Mouse (Mus musculus) WW6 (cell line): ENCODE results near the gene Prrt3.

Experiments used
- DNase-seq: peaks from one replicate; pipeline ENCODE4 v3.0.0-alpha.2; 2013; ENCODE audit warnings: low read depth, low spot score

Gene Prrt3

DNA sequence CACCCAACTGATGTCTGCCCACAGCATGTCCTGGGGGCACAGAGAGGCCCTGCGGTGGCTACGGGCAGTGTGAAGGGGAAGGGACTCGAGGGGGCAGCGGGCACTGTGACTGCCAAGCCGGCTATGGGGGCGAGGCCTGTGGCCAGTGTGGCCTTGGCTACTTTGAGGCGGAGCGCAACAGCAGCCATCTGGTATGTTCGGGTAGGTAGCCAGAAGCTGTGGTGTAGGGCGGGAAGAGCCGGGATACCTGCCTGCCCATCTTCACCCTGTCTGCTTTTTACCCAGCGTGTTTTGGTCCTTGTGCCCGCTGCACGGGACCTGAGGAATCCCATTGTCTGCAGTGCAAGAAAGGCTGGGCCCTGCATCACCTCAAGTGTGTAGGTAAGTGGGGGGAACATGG is 12.3 kb downstream of the Prrt3 start:
- DNase-seq: no peak

- no peak for DNase-seq
These were observed 14.6 kb downstream of the Prrt3 start for GRCm38 (mm10) chr6:113487125-113487576.

DNA sequence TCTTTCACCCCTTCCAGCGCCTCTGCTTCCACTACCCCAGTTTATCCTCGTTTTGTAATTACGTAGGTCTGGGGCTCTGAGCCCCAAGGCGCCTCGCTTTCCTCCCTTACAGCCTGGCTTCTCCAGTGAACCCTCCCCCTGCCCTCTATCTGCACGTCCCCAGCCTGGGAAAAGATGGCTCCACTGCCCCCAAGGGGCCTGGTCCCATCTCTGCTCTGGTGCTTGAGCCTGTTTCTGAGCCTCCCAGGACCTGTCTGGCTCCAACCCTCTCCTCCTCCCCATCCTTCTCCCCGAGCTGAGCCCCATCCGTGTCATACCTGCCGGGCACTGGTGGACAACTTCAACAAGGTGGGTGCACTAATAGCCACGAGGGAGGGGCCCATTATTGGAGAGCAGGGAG is 18.0 kb downstream of the Prrt3 start:
- no peak for DNase-seq

GRCm38 (mm10) chr6:113483100-113483615 is 18.6 kb downstream of the Prrt3 start, which contains the start of gene Creld1:
Gene Creld1, plus strand, starts transcription at chr6:113483297.
- DNase-seq: peak; percentile 100

- DNase-seq: no peak
These were observed 19.1 kb downstream of the Prrt3 start for GRCm38 (mm10) chr6:113482477-113483099.

- no peak for DNase-seq
These were observed 21.0 kb downstream of the Prrt3 start for GRCm38 (mm10) chr6:113480555-113481373.

DNA sequence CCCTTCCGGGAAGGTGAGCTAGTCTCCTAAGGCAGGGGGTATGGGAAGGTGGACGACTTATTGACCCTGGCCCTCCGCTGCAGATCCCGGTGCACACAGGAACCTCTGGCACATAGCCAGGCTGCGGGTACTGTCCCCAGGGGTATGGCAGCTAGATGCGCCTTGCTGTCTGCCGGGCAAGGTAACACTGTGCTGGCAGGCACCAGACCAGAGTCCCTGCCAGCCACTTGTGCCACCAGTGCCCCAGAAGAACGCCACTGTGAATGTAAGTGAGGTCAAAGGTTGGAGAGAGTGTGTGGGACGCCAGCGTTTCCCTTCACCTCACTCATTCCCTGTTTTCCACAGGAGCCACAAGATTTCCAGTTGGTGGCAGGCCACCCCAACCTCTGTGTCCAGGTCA is 22.8 kb downstream of the Prrt3 start:
- DNase-seq: no peak

GRCm38 (mm10) chr6:113477353-113477752 is 24.4 kb downstream of the Prrt3 start:
- no peak for DNase-seq

DNA sequence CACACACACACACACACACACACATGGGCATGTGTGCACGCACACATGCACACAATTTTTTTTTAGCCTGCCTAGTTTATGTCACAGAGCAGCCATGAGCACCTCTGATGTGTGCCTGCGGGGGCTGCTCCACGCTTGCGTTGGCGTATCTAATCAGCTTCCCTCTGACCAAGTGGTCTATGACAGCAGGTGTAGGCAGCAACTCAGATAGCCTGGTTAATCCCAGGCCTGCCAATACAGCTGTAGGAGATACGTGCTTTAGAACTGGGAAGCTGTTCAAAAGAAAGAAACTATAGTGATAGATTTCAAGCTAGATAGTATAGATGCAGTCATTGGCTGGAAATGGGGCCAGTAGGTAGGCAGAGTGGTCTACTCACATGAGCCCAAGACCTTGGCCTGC is 28.0 kb downstream of the Prrt3 start:
- no peak for DNase-seq

DNA sequence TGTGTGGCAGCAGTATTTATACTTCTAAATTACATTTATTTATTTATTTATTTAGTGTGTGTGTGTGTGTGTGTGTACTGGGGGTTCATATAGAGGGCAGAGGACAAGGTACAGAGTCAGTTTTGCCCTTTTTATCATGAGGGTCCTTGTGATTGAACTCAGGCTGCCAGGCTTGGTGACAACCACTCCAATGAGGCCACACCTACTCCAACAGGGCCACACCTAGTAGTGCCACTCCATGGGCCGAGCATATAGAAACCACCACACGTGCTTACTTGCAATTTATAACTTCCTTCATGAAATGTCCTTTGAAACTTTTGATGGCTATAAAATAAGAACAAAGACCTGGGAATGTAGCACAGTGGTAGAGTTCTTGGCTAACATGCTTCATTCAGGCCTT is 28.5 kb downstream of the Prrt3 start:
- no peak for DNase-seq

GRCm38 (mm10) chr6:113472061-113472460 is 29.7 kb downstream of the Prrt3 start:
- DNase-seq: no peak

- DNase-seq: no peak
These were observed 30.3 kb downstream of the Prrt3 start, which contains the start of gene Il17rc for GRCm38 (mm10) chr6:113471297-113471936. Gene Il17rc, plus strand, starts transcription at chr6:113471427.

- DNase-seq: no peak
These were observed 32.3 kb downstream of the Prrt3 start for GRCm38 (mm10) chr6:113469432-113469831.

DNA sequence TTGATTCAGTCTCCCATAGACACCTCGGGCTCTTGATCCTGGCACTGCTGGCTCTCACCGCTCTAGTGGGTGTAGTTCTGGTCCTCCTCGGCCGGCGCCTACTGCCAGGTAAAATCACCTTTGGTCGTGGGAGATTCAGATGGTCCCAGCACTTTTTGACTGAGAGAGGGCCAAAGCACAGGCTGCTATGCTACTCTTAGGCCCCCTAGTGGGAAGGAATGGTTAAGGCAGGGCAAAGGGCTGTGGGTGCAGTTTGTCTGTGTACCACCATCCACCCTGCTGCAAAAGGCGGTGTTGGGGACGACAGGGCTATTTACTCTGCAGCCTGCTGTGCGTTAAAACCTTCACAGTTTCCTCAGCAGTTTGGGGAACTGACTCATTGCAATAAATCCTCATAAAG is 32.7 kb downstream of the Prrt3 start:
- peak; percentile 82 for DNase-seq

- no peak for DNase-seq
These were observed 33.2 kb downstream of the Prrt3 start for GRCm38 (mm10) chr6:113468512-113468911.

DNA sequence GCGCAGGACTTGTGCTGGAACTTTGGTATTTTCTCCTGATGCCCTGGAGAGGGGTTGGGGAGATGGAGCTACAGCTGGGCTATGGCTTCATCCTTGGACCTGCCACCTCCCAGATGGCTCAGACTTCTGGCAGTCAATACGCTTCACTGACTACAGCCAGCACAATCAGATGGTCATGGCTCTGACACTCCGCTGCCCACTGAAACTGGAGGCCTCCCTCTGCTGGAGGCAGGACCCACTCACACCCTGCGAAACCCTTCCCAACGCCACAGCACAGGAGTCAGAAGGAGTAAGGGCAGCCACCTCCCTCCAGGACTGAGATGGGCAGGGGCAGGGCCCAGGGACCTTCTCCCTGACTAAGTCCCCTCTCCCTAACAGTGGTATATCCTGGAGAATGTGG is 36.1 kb downstream of the Prrt3 start:
- DNase-seq: no peak

DNA sequence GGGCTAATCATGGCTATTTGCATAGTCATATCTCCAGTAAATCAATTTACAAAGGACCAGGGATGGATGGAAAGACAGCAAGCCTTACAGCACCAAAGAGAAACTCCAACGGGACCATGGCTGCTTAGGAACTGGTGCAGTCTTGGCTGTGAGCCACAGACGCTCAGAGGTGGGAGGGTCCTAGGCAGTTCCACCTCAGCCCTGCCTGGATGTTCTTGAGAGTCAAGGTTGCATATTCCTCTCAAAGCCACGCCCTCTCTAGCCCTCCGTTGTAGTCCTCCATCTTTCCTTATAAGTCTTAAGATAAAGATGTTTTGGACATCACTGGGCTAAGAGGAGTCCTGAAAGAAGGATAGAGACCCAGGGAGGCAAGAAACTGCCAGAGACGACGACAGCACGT is 37.7 kb downstream of the Prrt3 start:
- DNase-seq: no peak

GRCm38 (mm10) chr6:113458635-113459034 is 43.1 kb downstream of the Prrt3 start:
- no peak for DNase-seq

- no peak for DNase-seq
These were observed 43.7 kb downstream of the Prrt3 start, which contains the start of gene Il17re for GRCm38 (mm10) chr6:113457952-113458534. Gene Il17re, plus strand, starts transcription at chr6:113458484.

DNA sequence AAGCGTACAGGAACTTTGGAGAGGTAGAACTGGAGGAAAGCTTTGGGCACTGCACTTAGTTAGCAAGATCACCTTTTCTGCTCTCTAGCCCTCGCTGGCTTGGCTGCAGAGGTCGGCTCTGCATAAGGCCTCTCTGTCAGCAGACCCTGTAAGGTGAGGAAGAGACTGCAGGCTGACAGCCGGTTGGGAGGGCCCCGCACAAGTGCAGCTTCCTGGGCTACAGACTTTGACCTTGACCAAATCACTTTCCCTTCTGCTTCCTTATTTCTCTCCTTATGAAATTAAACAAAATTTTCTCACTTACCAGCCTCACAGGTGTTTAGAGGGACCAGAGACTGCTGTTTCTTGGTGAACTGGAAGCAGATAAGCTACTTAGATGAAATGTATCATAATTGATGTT is 46.7 kb downstream of the Prrt3 start:
- no peak for DNase-seq

DNA sequence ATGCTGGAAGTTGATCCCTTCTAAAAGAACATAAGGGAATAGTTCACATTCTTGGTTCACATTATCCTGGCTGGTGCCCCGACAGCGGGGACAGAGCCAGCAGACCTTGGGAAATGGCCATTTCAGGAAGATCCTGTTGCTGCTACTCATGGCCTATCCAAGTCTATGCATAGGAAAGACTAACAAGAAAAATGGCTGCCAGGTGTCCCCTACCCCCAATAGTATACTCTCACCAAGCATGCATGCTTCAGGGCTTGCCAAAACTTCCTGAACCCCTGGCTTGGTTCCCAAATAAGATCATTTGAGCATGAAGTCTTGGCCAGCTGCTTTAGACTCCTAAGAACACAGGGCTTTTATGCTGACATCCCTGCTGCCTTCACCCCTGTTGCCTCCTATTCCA is 49.9 kb downstream of the Prrt3 start:
- no peak for DNase-seq

DNA sequence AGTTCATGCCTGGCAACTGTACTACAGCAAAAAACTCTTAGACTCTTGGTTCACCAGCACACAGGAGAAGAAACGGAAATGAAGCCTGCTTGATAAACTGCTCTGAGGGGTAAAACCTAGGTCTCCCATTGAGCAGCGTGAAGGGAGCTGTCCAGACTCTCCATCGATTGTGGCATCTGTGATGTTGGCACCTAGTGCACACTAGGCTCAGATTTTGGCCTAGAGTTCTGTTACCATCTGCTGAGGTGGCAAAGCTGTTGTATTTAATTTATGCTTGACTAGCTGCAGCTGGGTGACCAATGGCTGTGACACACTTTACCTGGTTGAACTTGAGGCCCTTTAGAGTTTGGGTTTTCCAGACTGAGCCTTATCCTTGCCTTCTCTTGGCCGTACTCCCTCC is 54.1 kb downstream of the Prrt3 start:
- DNase-seq: no peak
